In the genomic region with DNA sequence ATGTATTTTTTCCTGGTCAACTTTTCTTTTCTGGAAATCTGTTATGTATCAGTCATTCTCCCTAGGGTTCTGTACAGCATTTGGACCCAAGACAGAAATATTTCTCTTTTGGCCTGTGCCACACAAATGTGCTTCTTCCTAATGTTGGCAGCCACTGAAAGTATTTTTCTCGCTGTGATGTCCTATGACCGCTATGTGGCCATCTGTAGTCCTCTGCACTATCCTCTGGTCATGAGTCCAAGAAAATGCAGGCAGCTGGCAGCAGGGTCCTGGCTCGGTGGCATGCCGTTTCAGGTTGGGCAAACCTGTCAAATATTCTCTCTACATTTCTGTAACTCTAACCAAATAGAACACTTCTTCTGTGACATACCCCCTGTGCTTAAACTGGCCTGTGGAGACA, we compare ENCODE assay signal across 41 mouse cellular contexts. TPM values are rescaled to one million over a fixed set of nuclear protein-coding genes. Genes with fewer than 3 reads are reported as not detected.
DNase-seq lines count a peak whose midpoint lies in the region; ATAC-seq and TF ChIP-seq lines count a peak whose summit lies in the region.
"Had no signal": no experiment of that assay in that cellular context is flagged by ENCODE, and none has a peak within 500 bp of the region (broad histone marks: within the 10 kb centered on the region; RNA-seq: fewer than 3 reads in every experiment).

No protein-coding gene starts in this region.

- H3K27me3 ChIP-seq in hindbrain, postnatal 0 days (ENCODE audit: insufficient read depth, low read length) = no peaks in the 10 kb centered on the region
- H3K27me3 ChIP-seq in hindbrain, embryonic 11.5 days (ENCODE audit: control insufficient read depth, insufficient read depth, low read length) = no peaks in the 10 kb centered on the region
- H3K27me3 ChIP-seq: embryonic facial prominence, embryonic 15.5 days; forebrain, embryonic 12.5 days; heart, embryonic 12.5 days; liver, embryonic 12.5 days; midbrain, embryonic 12.5 days had no signal

- TF ChIP-seq CTCF in hindbrain, postnatal 0 days (IDR thresholded peaks at IDR 0.05; ENCODE audit: low read depth) = no peak

- no peaks in the 10 kb centered on the region for H3K36me3 ChIP-seq in hindbrain, postnatal 0 days (ENCODE audit: insufficient read depth, low read length)
- H3K36me3 ChIP-seq in hindbrain, embryonic 11.5 days (ENCODE audit: control insufficient read depth, insufficient read depth, low read length) = no peaks in the 10 kb centered on the region
- H3K36me3 ChIP-seq: embryonic facial prominence, embryonic 10.5 days; embryonic facial prominence, embryonic 15.5 days; forebrain, embryonic 12.5 days; G1E; heart, embryonic 12.5 days; liver, embryonic 12.5 days; midbrain, embryonic 12.5 days had no signal

- H3K27ac ChIP-seq in hindbrain, postnatal 0 days = no peak overlapping the region
- no peak overlapping the region for H3K27ac ChIP-seq in hindbrain, embryonic 11.5 days (ENCODE audit: low read depth, low read length)
- H3K27ac ChIP-seq: embryonic facial prominence, embryonic 10.5 days; embryonic facial prominence, embryonic 15.5 days; forebrain, embryonic 12.5 days; heart, adult 2 months; kidney, postnatal 0 days; liver, embryonic 12.5 days; midbrain, embryonic 12.5 days had no signal

- no peaks in the 10 kb centered on the region for H3K4me1 ChIP-seq in hindbrain, postnatal 0 days (ENCODE audit: insufficient read depth, low read length)
- H3K4me1 ChIP-seq in hindbrain, embryonic 11.5 days (replicated peaks; ENCODE audit: control insufficient read depth, insufficient read depth, low read length) = no peaks in the 10 kb centered on the region
- H3K4me1 ChIP-seq: embryonic facial prominence, embryonic 10.5 days; embryonic facial prominence, embryonic 15.5 days; forebrain, embryonic 12.5 days; heart, embryonic 12.5 days; liver, embryonic 12.5 days; midbrain, embryonic 12.5 days had no signal

- whole genome bisulfite sequencing in hindbrain, postnatal 0 days = 67% methylated on average over 4 of the region's 4 CpGs
- 86% methylated on average over 4 of the region's 4 CpGs for WGBS in hindbrain, embryonic 11.5 days

- no peak overlapping the region for H3K9ac ChIP-seq in hindbrain, postnatal 0 days (replicated peaks; ENCODE audit: low read length)
- H3K9ac ChIP-seq in hindbrain, embryonic 11.5 days (ENCODE audit: low read depth, low read length) = no peak overlapping the region
- H3K9ac ChIP-seq: embryonic facial prominence, embryonic 15.5 days; forebrain, embryonic 12.5 days; forebrain, postnatal 0 days; heart, embryonic 12.5 days; liver, embryonic 12.5 days; liver, postnatal 0 days; midbrain, embryonic 12.5 days had no signal

- DNase-seq in hindbrain, postnatal 0 days (ENCODE audit: low spot score) = peak; percentile 31
- DNase-seq in hindbrain, embryonic 11.5 days (ENCODE audit: low spot score) = no peak
- peak; percentile 44 for DNase-seq in cerebellum, adult 8-10 months
- DNase-seq in cerebellum, postnatal 25 days = peak; percentile 74 to 79
- DNase-seq in heart, postnatal 4 days = no peak
- no peak for DNase-seq in spleen, adult 18-20 months
- DNase-seq: adrenal gland, postnatal 25 days; forebrain, postnatal 0 days; heart, adult 2 months; kidney, adult 8-10 months; kidney, postnatal 4 days; layer of hippocampus, adult 9-11 months; liver, postnatal 0 days; lung, postnatal 36 days; retina, postnatal 1 day; right cerebral cortex, postnatal 14 days; thymus, adult 2 months; thymus, postnatal 4 days had no signal

- ATAC-seq in hindbrain, postnatal 0 days = peak; percentile 87
- no peak for ATAC-seq in hindbrain, embryonic 11.5 days (ENCODE audit: low FRiP score)
- ATAC-seq in cerebellum, adult (ENCODE audit: insufficient number of reproducible peaks, low FRiP score, low TSS enrichment) = peak; percentile 97
- ATAC-seq: forebrain, postnatal 0 days; intestine, embryonic 16.5 days; liver, embryonic 12.5 days; liver, postnatal 0 days had no signal

- H3K9me3 ChIP-seq in hindbrain, postnatal 0 days (ENCODE audit: low read length) = no peaks in the 10 kb centered on the region
- no peaks in the 10 kb centered on the region for H3K9me3 ChIP-seq in hindbrain, embryonic 11.5 days (ENCODE audit: control insufficient read depth, low read length)
- H3K9me3 ChIP-seq: embryonic facial prominence, embryonic 10.5 days; embryonic facial prominence, embryonic 15.5 days; forebrain, embryonic 12.5 days; heart, embryonic 12.5 days; liver, embryonic 12.5 days; midbrain, embryonic 12.5 days had no signal

- no peak overlapping the region for H3K4me2 ChIP-seq in hindbrain, postnatal 0 days (ENCODE audit: low read depth, low read length)
- no peak overlapping the region for H3K4me2 ChIP-seq in hindbrain, embryonic 11.5 days (replicated peaks; ENCODE audit: low read depth, low read length)
- H3K4me2 ChIP-seq: embryonic facial prominence, embryonic 15.5 days; forebrain, embryonic 12.5 days; heart, embryonic 12.5 days; liver, embryonic 12.5 days; midbrain, embryonic 12.5 days had no signal

- H3K4me3 ChIP-seq in hindbrain, postnatal 0 days (ENCODE audit: low read length) = no peak overlapping the region
- no peak overlapping the region for H3K4me3 ChIP-seq in hindbrain, embryonic 11.5 days (ENCODE audit: low read depth, low read length)
- H3K4me3 ChIP-seq: embryonic facial prominence, embryonic 10.5 days; embryonic facial prominence, embryonic 15.5 days; forebrain, embryonic 12.5 days; heart, adult 2 months; heart, embryonic 12.5 days; liver, embryonic 12.5 days; midbrain, embryonic 12.5 days had no signal

RNA-seq across cellular contexts. Expression of a gene that starts 2.0 kb away (rescaled TPM):
- total RNA-seq in hindbrain, postnatal 0 days (2014; rRNA removed) = not detected in 2 replicates
- not detected in 2 replicates for polyA plus RNA-seq in hindbrain, postnatal 0 days (2015; fragmentation: Nextera tagmentation; extraction: Ambion mirVana)
- not detected in 2 replicates for polyA plus RNA-seq in hindbrain, embryonic 11.5 days (2014; fragmentation: Nextera tagmentation; extraction: Ambion mirVana)
- total RNA-seq in heart, postnatal 4 days (2021) = not detected
- total RNA-seq: adrenal gland, postnatal 25 days; forebrain, postnatal 0 days; gastrocnemius, adult 8-10 months; gastrocnemius, postnatal 4 days; heart, adult 2 months; hematopoietic stem cell, adult 5-6 weeks; left cerebral cortex, adult 18-20 months; left cerebral cortex, postnatal 14 days; megakaryocyte, adult 5-6 weeks had no signal
- polyA plus RNA-seq: brain, embryonic 14.5 days; embryonic facial prominence, embryonic 10.5 days; embryonic facial prominence, embryonic 15.5 days; forebrain, embryonic 12.5 days; forebrain, postnatal 0 days; G1E; heart, adult 2 months; heart, embryonic 12.5 days; heart, postnatal 0 days; intestine, embryonic 16.5 days; kidney, postnatal 0 days; limb, embryonic 14.5 days; liver, embryonic 12.5 days; liver, postnatal 0 days; lung, embryonic 16.5 days; midbrain, embryonic 12.5 days; neural tube, embryonic 14.5 days; small intestine, adult 2 months; stomach, embryonic 16.5 days; thymus, adult 2 months had no signal

RNA-seq across cellular contexts. Expression of a gene that starts 13.9 kb away (rescaled TPM):
- total RNA-seq in hindbrain, postnatal 0 days (2014; rRNA removed) = not detected in 2 replicates
- polyA plus RNA-seq in hindbrain, postnatal 0 days (2015; fragmentation: Nextera tagmentation; extraction: Ambion mirVana) = not detected in 2 replicates
- polyA plus RNA-seq in hindbrain, embryonic 11.5 days (2014; fragmentation: Nextera tagmentation; extraction: Ambion mirVana) = not detected in 2 replicates
- total RNA-seq in heart, postnatal 4 days (2021) = under 1 TPM in 1 of 2 experiments, not detected in 1; 0.05 TPM
- total RNA-seq: adrenal gland, postnatal 25 days; forebrain, postnatal 0 days; gastrocnemius, adult 8-10 months; heart, adult 2 months; hematopoietic stem cell, adult 5-6 weeks; megakaryocyte, adult 5-6 weeks had no signal
- polyA plus RNA-seq: brain, embryonic 14.5 days; embryonic facial prominence, embryonic 10.5 days; forebrain, embryonic 12.5 days; forebrain, postnatal 0 days; G1E; heart, adult 2 months; heart, embryonic 12.5 days; heart, postnatal 0 days; intestine, embryonic 16.5 days; kidney, postnatal 0 days; limb, embryonic 14.5 days; liver, embryonic 12.5 days; liver, postnatal 0 days; lung, embryonic 16.5 days; midbrain, embryonic 12.5 days; neural tube, embryonic 14.5 days; small intestine, adult 2 months; stomach, embryonic 16.5 days; thymus, adult 2 months had no signal

RNA-seq across cellular contexts. Expression of a gene that starts 17.1 kb away (rescaled TPM):
- total RNA-seq in hindbrain, postnatal 0 days (2014; rRNA removed) = not detected in 2 replicates
- not detected in 2 replicates for polyA plus RNA-seq in hindbrain, postnatal 0 days (2015; fragmentation: Nextera tagmentation; extraction: Ambion mirVana)
- polyA plus RNA-seq in hindbrain, embryonic 11.5 days (2014; fragmentation: Nextera tagmentation; extraction: Ambion mirVana) = not detected in 2 replicates
- total RNA-seq in heart, postnatal 4 days (2021) = not detected
- total RNA-seq: adrenal gland, postnatal 25 days; forebrain, postnatal 0 days; gastrocnemius, adult 8-10 months; gastrocnemius, postnatal 4 days; heart, adult 2 months; hematopoietic stem cell, adult 5-6 weeks; left cerebral cortex, adult 18-20 months; left cerebral cortex, postnatal 14 days; megakaryocyte, adult 5-6 weeks had no signal
- polyA plus RNA-seq: brain, embryonic 14.5 days; embryonic facial prominence, embryonic 10.5 days; embryonic facial prominence, embryonic 15.5 days; forebrain, embryonic 12.5 days; forebrain, postnatal 0 days; G1E; heart, adult 2 months; heart, embryonic 12.5 days; heart, postnatal 0 days; intestine, embryonic 16.5 days; kidney, postnatal 0 days; limb, embryonic 14.5 days; liver, embryonic 12.5 days; liver, postnatal 0 days; lung, embryonic 16.5 days; midbrain, embryonic 12.5 days; neural tube, embryonic 14.5 days; small intestine, adult 2 months; stomach, embryonic 16.5 days; thymus, adult 2 months had no signal

RNA-seq across cellular contexts. Expression of a gene that starts 44.7 kb away (rescaled TPM):
- not detected in 2 replicates for total RNA-seq in hindbrain, postnatal 0 days (2014; rRNA removed)
- polyA plus RNA-seq in hindbrain, postnatal 0 days (2015; fragmentation: Nextera tagmentation; extraction: Ambion mirVana) = not detected in 2 replicates
- polyA plus RNA-seq in hindbrain, embryonic 11.5 days (2014; fragmentation: Nextera tagmentation; extraction: Ambion mirVana) = not detected in 2 replicates
- total RNA-seq in heart, postnatal 4 days (2021) = not detected
- total RNA-seq: adrenal gland, postnatal 25 days; forebrain, postnatal 0 days; gastrocnemius, adult 8-10 months; gastrocnemius, postnatal 4 days; heart, adult 2 months; hematopoietic stem cell, adult 5-6 weeks; left cerebral cortex, adult 18-20 months; left cerebral cortex, postnatal 14 days; megakaryocyte, adult 5-6 weeks had no signal
- polyA plus RNA-seq: brain, embryonic 14.5 days; embryonic facial prominence, embryonic 10.5 days; forebrain, embryonic 12.5 days; forebrain, postnatal 0 days; G1E; heart, adult 2 months; heart, embryonic 12.5 days; heart, postnatal 0 days; intestine, embryonic 16.5 days; kidney, postnatal 0 days; limb, embryonic 14.5 days; liver, embryonic 12.5 days; liver, postnatal 0 days; lung, embryonic 16.5 days; midbrain, embryonic 12.5 days; neural tube, embryonic 14.5 days; small intestine, adult 2 months; stomach, embryonic 16.5 days; thymus, adult 2 months had no signal

RNA-seq across cellular contexts. Expression of a gene that starts 58.3 kb away (rescaled TPM):
- total RNA-seq in hindbrain, postnatal 0 days (2014; rRNA removed) = not detected in 2 replicates
- 0.08 TPM in 1 of 2 replicates, not detected in the other for polyA plus RNA-seq in hindbrain, postnatal 0 days (2015; fragmentation: Nextera tagmentation; extraction: Ambion mirVana)
- 0.06 and 0.09 TPM in 2 replicates for polyA plus RNA-seq in hindbrain, embryonic 11.5 days (2014; fragmentation: Nextera tagmentation; extraction: Ambion mirVana)
- total RNA-seq in heart, postnatal 4 days (2021) = not detected
- total RNA-seq: adrenal gland, postnatal 25 days; forebrain, postnatal 0 days; gastrocnemius, adult 8-10 months; gastrocnemius, postnatal 4 days; heart, adult 2 months; hematopoietic stem cell, adult 5-6 weeks; left cerebral cortex, adult 18-20 months; left cerebral cortex, postnatal 14 days; megakaryocyte, adult 5-6 weeks had no signal
- polyA plus RNA-seq: brain, embryonic 14.5 days; embryonic facial prominence, embryonic 15.5 days; G1E; heart, adult 2 months; heart, embryonic 12.5 days; intestine, embryonic 16.5 days; kidney, postnatal 0 days; limb, embryonic 14.5 days; liver, postnatal 0 days; small intestine, adult 2 months; thymus, adult 2 months had no signal

Comparison
In these comparisons a context has a peak if more than half of its experiments do, and no peak if none do; other contexts are left out.
1. DNase-seq: peak in hindbrain, postnatal 0 days (single experiment), cerebellum, adult 8-10 months (single experiment) and cerebellum, postnatal 25 days (2 of 2); none in hindbrain, embryonic 11.5 days (single experiment), heart, postnatal 4 days (single experiment) and spleen, adult 18-20 months (0 of 2).